Mouse (Mus musculus) adrenal gland, postnatal 36 days (tissue): ENCODE measurements around the gene Fam199x. TPM values are rescaled to one million over a fixed set of nuclear protein-coding genes. Genes with fewer than 3 reads are reported as not detected.

ENCODE experiments used
- total RNA-seq, 2 experiments: library from RNA; stranded (reverse); gene quantifications; 2 replicates each; pipeline ENCODE4 v1.2.3; 2021

Gene Fam199x
- total RNA-seq, 2 experiments from 2014 or later, result 5.7 to 7.5 TPM

Other genes with a start within 250 kb of the Fam199x start
- gene Plp1, start 226.9 kb upstream of the Fam199x start, total RNA-seq, result 1 to 10 TPM; 4.4 to 5.1 TPM
- gene Rab9b, start 180.8 kb upstream of the Fam199x start, total RNA-seq, result under 1 TPM; 0.23 to 0.36 TPM
- gene H2bfm, start 122.3 kb upstream of the Fam199x start, total RNA-seq, result not detected
- 10 to 100 TPM; 17.0 to 19.8 TPM for gene Tmsb15b2, start 74.1 kb upstream of the Fam199x start, total RNA-seq
- gene Tmsb15l, start 72.7 kb upstream of the Fam199x start, total RNA-seq, result 1 to 10 TPM; 1.2 to 2.5 TPM
- 1 to 10 TPM; 4.4 to 5.8 TPM for gene Tmsb15b1, start 72.7 kb upstream of the Fam199x start, total RNA-seq
- gene Zcchc18, start 56.4 kb upstream of the Fam199x start, total RNA-seq, result 10 to 100 TPM in 1 of 2 experiments, 1 to 10 TPM in 1; 8.9 to 10.0 TPM
- gene Slc25a53, start 11.3 kb upstream of the Fam199x start, total RNA-seq, result 1 to 10 TPM; 3.7 to 8.4 TPM
- not detected for gene Esx1, start 72.5 kb downstream of the Fam199x start, total RNA-seq